In the genomic region with DNA sequence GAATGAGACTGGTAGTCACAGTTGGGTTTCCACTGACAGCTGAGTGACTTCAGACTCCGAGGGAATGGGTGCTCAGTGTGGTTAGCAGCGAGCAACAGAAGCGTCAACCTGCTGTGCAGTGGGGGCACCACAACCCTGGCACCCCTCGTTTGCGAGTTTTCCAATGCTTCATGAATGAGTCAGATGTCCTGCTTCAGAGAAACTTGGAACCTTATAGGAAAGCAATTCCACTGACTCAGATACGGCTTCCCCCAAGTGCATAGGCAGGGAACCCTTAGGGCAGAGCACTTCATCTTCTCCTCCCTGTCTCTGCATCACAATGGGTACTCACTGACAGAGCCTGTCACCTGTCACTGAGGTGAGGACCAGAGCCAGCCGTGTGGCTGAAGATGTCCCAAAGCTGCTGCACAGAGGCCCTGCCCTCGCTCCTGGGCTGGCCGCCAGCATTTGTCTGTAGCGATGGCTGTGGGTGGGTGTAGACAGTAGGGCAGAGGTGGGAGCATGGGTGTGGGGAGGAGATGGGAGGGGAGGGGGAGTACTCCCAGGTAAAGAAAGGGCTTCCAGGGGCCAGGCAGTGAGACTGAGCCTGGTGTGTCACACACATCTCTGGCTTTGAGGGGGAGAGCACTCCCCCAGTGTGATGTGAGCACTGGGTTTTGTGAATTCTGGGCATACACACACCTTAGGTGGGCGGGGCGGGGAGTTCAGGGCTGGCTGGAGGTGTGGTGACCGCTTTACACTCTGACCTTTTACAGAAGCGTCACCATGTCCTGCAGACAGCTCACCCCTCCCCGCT, we compare ENCODE assay signal across 14 mouse cellular contexts. TPM values are rescaled to one million over a fixed set of nuclear protein-coding genes. Genes with fewer than 3 reads are reported as not detected.
A peak's percentile ranks its signal among the peaks of the same experiment; 100 is the strongest.
DNase-seq lines count a peak whose midpoint lies in the region; ATAC-seq and TF ChIP-seq lines count a peak whose summit lies in the region.
"Had no signal": no experiment of that assay in that cellular context is flagged by ENCODE, and none has a peak within 500 bp of the region (broad histone marks: within the 10 kb centered on the region; RNA-seq: fewer than 3 reads in every experiment).

No protein-coding gene starts in this region.

- TF ChIP-seq CTCF in intestine, postnatal 0 days (IDR thresholded peaks at IDR 0.05; ENCODE audit: low read depth) = no peak
- TF ChIP-seq CTCF in stomach, postnatal 0 days (IDR thresholded peaks at IDR 0.05; ENCODE audit: low read depth) = no peak

- H3K27ac ChIP-seq in heart, embryonic 13.5 days (replicated peaks) = peak overlapping the region; percentile 91
- peak overlapping the region; percentile 84 for H3K27ac ChIP-seq in neural tube, embryonic 13.5 days (replicated peaks)
- H3K27ac ChIP-seq in intestine, postnatal 0 days (ENCODE audit: low read depth, low read length) = peak overlapping the region; percentile 29
- peak overlapping the region; percentile 86 for H3K27ac ChIP-seq in stomach, postnatal 0 days (replicated peaks)
- H3K27ac ChIP-seq: liver, embryonic 14.5 days had no signal

- DNase-seq in heart, adult 8-10 months (ENCODE audit: low spot score) = no peak
- DNase-seq in neural tube, embryonic 10.5 days (ENCODE audit: extremely low spot score, low spot score) = no peak
- peak; percentile 59 for DNase-seq in stomach, postnatal 0 days (ENCODE audit: low spot score)
- no peak for DNase-seq in spleen, adult 18-20 months
- no peak for DNase-seq in ovary, adult 18-20 months (ENCODE audit: low spot score)
- DNase-seq: cerebellum, adult 8-10 months; gastrocnemius, postnatal 14 days; layer of hippocampus, adult 9-11 months; right cerebral cortex, postnatal 4 days had no signal

- H3K27me3 ChIP-seq in heart, embryonic 13.5 days (replicated peaks) = no peaks in the 10 kb centered on the region
- H3K27me3 ChIP-seq in neural tube, embryonic 13.5 days = no peaks in the 10 kb centered on the region
- no peaks in the 10 kb centered on the region for H3K27me3 ChIP-seq in intestine, postnatal 0 days (replicated peaks; ENCODE audit: control insufficient read depth, insufficient read depth, low read length)
- no peaks in the 10 kb centered on the region for H3K27me3 ChIP-seq in stomach, postnatal 0 days (ENCODE audit: control insufficient read depth, insufficient read depth, low read length)
- H3K27me3 ChIP-seq: embryonic facial prominence, embryonic 13.5 days had no signal

- H3K4me2 ChIP-seq in heart, embryonic 13.5 days = no peak overlapping the region
- H3K4me2 ChIP-seq in neural tube, embryonic 13.5 days = no peak overlapping the region
- peak overlapping the region; percentile 55; the same call in 1 of the 2 replicates for H3K4me2 ChIP-seq in intestine, postnatal 0 days (replicated peaks; ENCODE audit: low read depth)
- H3K4me2 ChIP-seq in stomach, postnatal 0 days (replicated peaks; ENCODE audit: low read depth) = no peak overlapping the region
- H3K4me2 ChIP-seq: embryonic facial prominence, embryonic 13.5 days had no signal

- H3K9ac ChIP-seq in heart, embryonic 13.5 days = 0 out of 2 replicates have a peak overlapping the region, but pooled peaks have one; percentile 44
- no peak overlapping the region for H3K9ac ChIP-seq in neural tube, embryonic 13.5 days
- H3K9ac ChIP-seq in intestine, postnatal 0 days (ENCODE audit: low read depth, low read length) = no peak overlapping the region
- no peak overlapping the region for H3K9ac ChIP-seq in stomach, postnatal 0 days (ENCODE audit: low read length)
- H3K9ac ChIP-seq: embryonic facial prominence, embryonic 13.5 days; liver, embryonic 14.5 days had no signal

- H3K9me3 ChIP-seq in heart, embryonic 13.5 days = no peaks in the 10 kb centered on the region
- no peaks in the 10 kb centered on the region for H3K9me3 ChIP-seq in neural tube, embryonic 13.5 days
- H3K9me3 ChIP-seq in intestine, postnatal 0 days (ENCODE audit: control insufficient read depth) = no peaks in the 10 kb centered on the region
- no peaks in the 10 kb centered on the region for H3K9me3 ChIP-seq in stomach, postnatal 0 days (ENCODE audit: control insufficient read depth, low read length)
- H3K9me3 ChIP-seq: embryonic facial prominence, embryonic 13.5 days had no signal

- H3K4me1 ChIP-seq in heart, embryonic 13.5 days = peaks cover 57% of the 10 kb centered on the region
- H3K4me1 ChIP-seq in neural tube, embryonic 13.5 days (replicated peaks) = peaks cover 31% of the 10 kb centered on the region
- no peaks in the 10 kb centered on the region for H3K4me1 ChIP-seq in intestine, postnatal 0 days (replicated peaks; ENCODE audit: control insufficient read depth, insufficient read depth, low read length)
- H3K4me1 ChIP-seq in stomach, postnatal 0 days (replicated peaks; ENCODE audit: control insufficient read depth, insufficient read depth) = no peaks in the 10 kb centered on the region

- peaks cover 41% of the 10 kb centered on the region for H3K36me3 ChIP-seq in heart, embryonic 13.5 days
- no peaks in the 10 kb centered on the region for H3K36me3 ChIP-seq in neural tube, embryonic 13.5 days
- H3K36me3 ChIP-seq in intestine, postnatal 0 days (ENCODE audit: control insufficient read depth, insufficient read depth) = peaks cover 9% of the 10 kb centered on the region; the same call in 1 of the 2 replicates
- no peaks in the 10 kb centered on the region for H3K36me3 ChIP-seq in stomach, postnatal 0 days (ENCODE audit: control insufficient read depth, insufficient read depth, low read length)

- no peak overlapping the region for H3K4me3 ChIP-seq in heart, embryonic 13.5 days
- no peak overlapping the region for H3K4me3 ChIP-seq in neural tube, embryonic 13.5 days
- H3K4me3 ChIP-seq in intestine, postnatal 0 days (ENCODE audit: low read depth, low read length) = no peak overlapping the region
- H3K4me3 ChIP-seq in stomach, postnatal 0 days (ENCODE audit: low read depth, low read length) = no peak overlapping the region
- H3K4me3 ChIP-seq: embryonic facial prominence, embryonic 13.5 days had no signal

- 68% methylated on average over 15 of the region's 15 CpGs for WGBS in heart, embryonic 13.5 days
- WGBS in neural tube, embryonic 13.5 days = 77% methylated on average over 15 of the region's 15 CpGs
- WGBS in intestine, postnatal 0 days = 65% methylated on average over 15 of the region's 15 CpGs
- WGBS in stomach, postnatal 0 days = 63% methylated on average over 15 of the region's 15 CpGs

- ATAC-seq in heart, embryonic 13.5 days (ENCODE audit: extremely low read depth, insufficient number of reproducible peaks, low FRiP score, low TSS enrichment) = no peak
- ATAC-seq in neural tube, embryonic 13.5 days (ENCODE audit: low read depth) = no peak
- ATAC-seq in intestine, postnatal 0 days = no peak; the same call in 1 of the 2 replicates
- ATAC-seq in stomach, postnatal 0 days (ENCODE audit: low FRiP score, low TSS enrichment) = peak; percentile 34

- no peak for TF ChIP-seq EP300 in stomach, postnatal 0 days (optimal IDR thresholded peaks at IDR 0.05)

RNA-seq across cellular contexts. Expression of a gene that starts 7.5 kb away (rescaled TPM):
- polyA plus RNA-seq in heart, embryonic 13.5 days (2015; fragmentation: Nextera tagmentation; extraction: Ambion mirVana) = 44.6 and 47.5 TPM in 2 replicates
- 10 to 100 TPM; 21.5 to 30.1 (median 24.2) TPM for total RNA-seq in heart, adult 8-10 months (2022)
- 9.0 and 9.6 TPM in 2 replicates for polyA plus RNA-seq in neural tube, embryonic 13.5 days (2015; fragmentation: Nextera tagmentation; extraction: Ambion mirVana)
- polyA plus RNA-seq in intestine, postnatal 0 days (2015; fragmentation: Nextera tagmentation; extraction: Ambion mirVana) = 10.0 and 11.4 TPM in 2 replicates
- 15.1 and 16.2 TPM in 2 replicates for polyA plus RNA-seq in stomach, postnatal 0 days (2015; fragmentation: Nextera tagmentation; extraction: Ambion mirVana)

RNA-seq across cellular contexts. Expression of a gene that starts 8.7 kb away (rescaled TPM):
- 8.9 and 9.5 TPM in 2 replicates for polyA plus RNA-seq in heart, embryonic 13.5 days (2015; fragmentation: Nextera tagmentation; extraction: Ambion mirVana)
- total RNA-seq in heart, adult 8-10 months (2022) = 100 to 1,000 TPM; 231 to 252 (median 245) TPM
- polyA plus RNA-seq in neural tube, embryonic 13.5 days (2015; fragmentation: Nextera tagmentation; extraction: Ambion mirVana) = 3.1 and 3.3 TPM in 2 replicates
- 0.69 and 1.1 TPM in 2 replicates for polyA plus RNA-seq in intestine, postnatal 0 days (2015; fragmentation: Nextera tagmentation; extraction: Ambion mirVana)
- polyA plus RNA-seq in stomach, postnatal 0 days (2015; fragmentation: Nextera tagmentation; extraction: Ambion mirVana) = 1.3 and 1.4 TPM in 2 replicates

RNA-seq across cellular contexts. Expression of a gene that starts 9.7 kb away (rescaled TPM):
- polyA plus RNA-seq in heart, embryonic 13.5 days (2015; fragmentation: Nextera tagmentation; extraction: Ambion mirVana) = 6.4 and 9.1 TPM in 2 replicates
- total RNA-seq in heart, adult 8-10 months (2022) = 1 to 10 TPM in 2 of 4 experiments, under 1 TPM in 2; 0.83 to 1.8 (median 0.97) TPM
- polyA plus RNA-seq in neural tube, embryonic 13.5 days (2015; fragmentation: Nextera tagmentation; extraction: Ambion mirVana) = 7.3 and 9.7 TPM in 2 replicates
- polyA plus RNA-seq in intestine, postnatal 0 days (2015; fragmentation: Nextera tagmentation; extraction: Ambion mirVana) = 6.9 and 7.8 TPM in 2 replicates
- polyA plus RNA-seq in stomach, postnatal 0 days (2015; fragmentation: Nextera tagmentation; extraction: Ambion mirVana) = 6.2 and 6.9 TPM in 2 replicates

RNA-seq across cellular contexts. Expression of a gene that starts 46.3 kb away (rescaled TPM):
- polyA plus RNA-seq in heart, embryonic 13.5 days (2015; fragmentation: Nextera tagmentation; extraction: Ambion mirVana) = 0.15 and 0.36 TPM in 2 replicates
- total RNA-seq in heart, adult 8-10 months (2022) = not detected
- polyA plus RNA-seq in neural tube, embryonic 13.5 days (2015; fragmentation: Nextera tagmentation; extraction: Ambion mirVana) = 71.9 and 79.6 TPM in 2 replicates
- 1.4 and 1.5 TPM in 2 replicates for polyA plus RNA-seq in intestine, postnatal 0 days (2015; fragmentation: Nextera tagmentation; extraction: Ambion mirVana)
- 1.1 and 1.2 TPM in 2 replicates for polyA plus RNA-seq in stomach, postnatal 0 days (2015; fragmentation: Nextera tagmentation; extraction: Ambion mirVana)
- total RNA-seq: gastrocnemius, postnatal 14 days had no signal
- polyA plus RNA-seq: liver, embryonic 14.5 days had no signal

Comparison
In these comparisons a context has a peak if more than half of its experiments do, and no peak if none do; other contexts are left out.
1. H3K27ac ChIP-seq: peak in every context shown above with its lines; median percentile 91 in heart, embryonic 13.5 days; 86 in stomach, postnatal 0 days; 84 in neural tube, embryonic 13.5 days; 29 in intestine, postnatal 0 days.